Mouse (Mus musculus) A20 (cell line): Measurements from ENCODE around the gene Srsf3.
"Not testable (repeated sequence)": the region's sequence is repeated elsewhere in the genome, so short reads cannot be mapped to it uniquely, and the experiment has no call there.

Experiments
- DNase-seq: peaks from one replicate; pipeline ENCODE4 v3.0.0-alpha.2; 2011; ENCODE audit warnings: low read depth, low spot score

Gene Srsf3

DNA sequence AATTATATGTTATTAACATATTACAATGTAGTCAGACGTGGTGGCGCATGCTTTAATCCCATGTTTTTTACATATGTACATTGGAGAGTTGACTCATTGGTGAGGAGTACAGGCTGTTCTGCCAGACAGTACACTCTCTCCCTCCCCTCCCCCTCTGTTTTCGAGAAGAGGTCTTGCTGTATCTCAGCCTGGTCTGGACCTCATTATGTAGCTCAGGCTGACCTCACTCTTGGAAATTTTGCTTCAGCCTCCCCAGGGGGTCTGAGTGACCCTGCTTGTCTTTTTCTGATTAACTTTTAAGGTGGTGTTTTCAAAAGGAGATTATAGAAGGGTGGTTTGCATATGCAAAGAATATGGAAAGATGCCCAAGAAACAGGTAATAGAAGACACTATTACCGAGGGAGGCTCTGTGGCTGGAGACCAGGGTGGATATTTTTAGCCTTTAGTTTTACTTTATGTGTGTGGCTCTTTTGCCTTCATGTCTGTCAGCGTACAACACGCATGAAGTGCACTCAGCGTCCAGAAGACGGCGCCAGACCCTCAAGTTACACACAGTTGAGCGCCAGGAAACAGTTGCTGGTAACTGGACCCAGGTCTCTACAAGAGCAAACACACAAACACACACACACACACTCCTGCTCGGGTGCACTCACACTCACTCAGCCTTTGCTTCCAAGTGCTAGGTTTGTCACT is 14.0 kb upstream of the Srsf3 start:
- peak; percentile 88 for DNase-seq

DNA sequence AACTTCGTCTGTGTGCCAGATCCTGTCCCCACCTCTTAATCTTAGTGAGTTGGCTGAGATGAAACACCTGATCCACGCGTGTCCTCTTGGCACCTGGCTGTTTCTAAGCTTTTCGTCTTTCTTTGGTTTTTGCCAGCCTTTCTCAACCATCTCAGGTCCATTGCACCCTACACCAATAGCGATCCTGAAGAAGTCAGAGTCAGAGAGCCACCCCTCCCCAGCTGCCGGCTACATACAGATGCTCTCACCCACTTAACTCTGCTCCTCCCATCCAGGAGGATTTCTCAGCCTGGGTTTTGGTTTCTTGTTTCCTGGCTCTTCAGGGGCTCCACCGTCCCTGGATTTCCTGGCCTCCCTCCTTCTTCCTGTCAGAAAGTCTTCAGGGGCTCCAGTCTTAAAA is 13.0 kb upstream of the Srsf3 start:
- DNase-seq, result no peak

DNA sequence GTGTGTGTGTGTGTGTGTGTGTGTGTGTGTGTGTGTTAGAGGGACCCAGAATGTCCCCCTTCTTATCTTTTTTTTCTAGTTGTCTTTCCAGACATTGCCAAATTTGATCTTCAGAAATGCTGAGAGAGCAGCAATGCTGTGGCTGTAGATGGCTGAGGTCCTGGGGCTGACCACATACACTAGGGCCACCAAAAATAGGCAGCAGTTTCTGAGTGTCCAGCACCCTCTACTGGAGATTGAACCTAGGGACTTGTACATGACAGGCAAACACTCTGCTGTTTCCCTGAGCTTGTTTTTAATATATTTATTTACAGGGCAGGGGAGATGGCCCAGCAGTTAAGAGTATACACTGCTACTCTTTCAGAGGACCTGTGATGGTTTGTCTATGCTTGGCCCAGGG is 12.0 kb upstream of the Srsf3 start:
- DNase-seq, result no peak

DNA sequence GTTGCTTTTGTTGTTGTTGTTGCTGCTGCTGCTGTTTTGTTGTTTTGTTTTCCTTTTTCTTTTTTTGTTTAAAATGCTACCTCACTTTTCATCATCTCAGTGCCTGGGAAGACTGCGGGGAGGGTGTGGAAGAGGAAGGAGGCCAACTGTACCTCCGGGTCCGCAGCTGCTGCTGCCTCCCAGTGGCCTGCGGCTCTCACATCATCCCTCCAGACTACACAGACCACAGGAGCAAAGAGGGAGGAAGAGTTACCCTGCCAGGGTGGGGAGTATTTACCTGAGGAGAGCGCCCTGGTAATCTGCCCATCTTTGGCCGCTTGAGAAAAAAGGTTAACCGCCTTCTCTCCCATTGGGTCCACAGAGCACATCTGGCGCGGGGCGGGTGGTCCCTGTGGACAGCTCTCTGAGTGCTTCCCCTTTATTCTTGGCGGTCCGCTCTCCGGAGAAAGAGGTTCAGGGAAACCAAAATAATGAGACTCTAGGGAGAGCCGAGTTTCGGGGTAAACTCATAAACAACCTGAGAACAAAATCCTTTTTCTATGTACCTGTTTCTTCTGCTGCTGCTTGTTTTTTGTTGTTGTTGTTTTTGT is 10.1 kb upstream of the Srsf3 start:
- DNase-seq, result no peak

- DNase-seq, result no peak
Observed at GRCm38 (mm10) chr17:29023346-29023745, 9.1 kb upstream of the Srsf3 start.

- DNase-seq, result no peak
Observed at GRCm38 (mm10) chr17:29024047-29024892, 8.2 kb upstream of the Srsf3 start.

- DNase-seq, result no peak
Observed at GRCm38 (mm10) chr17:29024896-29025565, 7.4 kb upstream of the Srsf3 start.

GRCm38 (mm10) chr17:29026652-29027356 is 5.6 kb upstream of the Srsf3 start:
- no peak for DNase-seq

GRCm38 (mm10) chr17:29030321-29031034 is 1.9 kb upstream of the Srsf3 start:
- DNase-seq, result peak; percentile 46

DNA sequence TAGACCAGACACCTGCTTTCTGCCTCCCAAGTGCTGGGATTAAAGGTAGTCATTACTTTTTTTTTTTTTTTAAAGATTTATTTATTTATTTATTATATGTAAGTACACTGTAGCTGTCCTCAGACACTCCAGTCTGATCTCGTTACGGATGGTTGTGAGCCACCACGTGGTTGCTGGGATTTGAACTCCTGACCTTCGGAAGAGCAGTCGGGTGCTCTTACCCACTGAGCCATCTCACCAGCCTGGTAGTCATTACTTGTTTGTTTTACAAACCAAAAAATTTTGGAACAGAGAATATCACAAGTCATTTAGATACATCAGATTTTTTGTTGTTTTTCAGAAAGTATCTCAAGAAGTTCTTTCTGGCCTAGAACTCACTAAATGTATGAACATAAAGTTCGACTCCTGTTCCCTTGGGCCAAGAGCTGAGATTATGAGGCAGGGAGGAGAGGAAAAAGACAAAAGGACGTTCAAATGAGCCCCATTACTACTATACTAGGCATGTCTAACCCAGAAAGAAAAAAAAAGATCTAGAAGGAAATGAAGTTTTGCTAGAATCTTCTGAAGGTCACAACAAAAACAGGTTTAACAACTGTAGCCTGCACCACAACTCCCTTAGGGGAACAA is 1.2 kb upstream of the Srsf3 start:
- not testable (repeated sequence) for DNase-seq

- peak; percentile 86 for DNase-seq
Observed at GRCm38 (mm10) chr17:29031771-29032273, 606 bp upstream of the Srsf3 start.

DNA sequence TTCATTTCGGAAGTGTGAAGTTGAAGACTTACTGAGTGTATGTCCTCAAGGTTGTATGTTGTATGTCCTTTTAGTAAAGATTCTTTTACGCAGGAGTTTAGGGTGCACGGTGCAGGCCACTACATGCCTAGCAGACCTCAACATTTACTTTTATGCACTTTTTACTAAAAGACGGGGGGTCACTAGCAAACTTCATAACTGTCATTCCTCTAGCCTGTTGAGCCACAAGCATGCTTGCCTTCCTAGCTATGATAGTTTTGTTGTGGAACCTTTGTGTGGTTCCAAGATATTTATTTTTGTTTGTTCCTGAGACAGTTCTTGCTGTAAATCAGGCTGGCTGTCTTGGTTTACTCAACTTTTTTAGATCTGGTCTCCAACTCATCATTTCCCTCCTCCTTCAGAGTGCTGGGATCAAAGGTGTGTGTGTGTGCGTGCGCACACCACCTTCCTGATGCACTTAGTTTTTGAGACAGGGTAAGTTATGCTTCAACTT is 1.2 kb downstream of the Srsf3 start:
- DNase-seq, result peak; percentile 43

DNA sequence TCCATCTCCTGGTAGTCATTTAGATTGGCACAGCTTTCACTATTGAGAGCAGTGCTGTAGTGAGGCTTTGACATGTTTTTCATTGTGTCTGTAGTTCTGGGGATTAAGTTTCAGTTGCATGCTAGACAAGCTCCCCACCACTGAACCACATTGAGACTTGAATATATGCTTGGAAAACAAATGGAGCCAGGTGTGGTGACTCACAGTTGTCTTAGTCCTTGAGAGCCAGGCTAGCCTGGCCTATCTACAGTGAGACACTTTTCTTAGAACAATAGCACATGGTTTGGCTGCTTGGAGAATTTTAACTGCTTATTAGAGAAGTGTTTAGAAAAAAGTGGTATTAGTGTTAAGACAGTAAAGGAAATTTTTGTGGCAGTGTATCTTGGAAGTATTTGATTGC is 1.8 kb downstream of the Srsf3 start:
- no peak for DNase-seq

GRCm38 (mm10) chr17:29035506-29035905 is 3.1 kb downstream of the Srsf3 start:
- no peak for DNase-seq

- no peak for DNase-seq
Observed at GRCm38 (mm10) chr17:29039351-29039750, 6.9 kb downstream of the Srsf3 start.

- DNase-seq, result not testable (repeated sequence)
Observed at GRCm38 (mm10) chr17:29041632-29042031, 9.2 kb downstream of the Srsf3 start.

GRCm38 (mm10) chr17:29042569-29042968 is 10.1 kb downstream of the Srsf3 start:
- DNase-seq, result no peak

DNA sequence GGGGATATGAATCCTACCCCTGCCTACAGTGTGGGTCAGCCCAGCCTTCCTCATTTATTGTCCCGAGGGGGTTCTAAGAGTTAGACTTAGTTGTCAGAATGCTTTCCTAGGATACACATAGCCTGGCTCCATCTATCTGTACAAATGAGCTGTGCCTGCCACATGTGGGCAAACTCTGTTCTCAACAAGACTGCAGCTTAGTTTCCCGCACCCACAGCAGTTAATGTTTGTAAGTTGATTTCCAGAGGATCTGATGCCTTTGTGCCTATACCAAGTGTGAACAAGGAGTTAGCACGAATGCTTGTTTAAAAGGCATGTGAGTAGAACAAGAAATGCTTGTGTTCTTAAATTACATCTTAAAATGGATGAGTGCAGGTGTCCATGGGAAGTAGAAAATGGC is 11.2 kb downstream of the Srsf3 start:
- DNase-seq, result no peak

DNA sequence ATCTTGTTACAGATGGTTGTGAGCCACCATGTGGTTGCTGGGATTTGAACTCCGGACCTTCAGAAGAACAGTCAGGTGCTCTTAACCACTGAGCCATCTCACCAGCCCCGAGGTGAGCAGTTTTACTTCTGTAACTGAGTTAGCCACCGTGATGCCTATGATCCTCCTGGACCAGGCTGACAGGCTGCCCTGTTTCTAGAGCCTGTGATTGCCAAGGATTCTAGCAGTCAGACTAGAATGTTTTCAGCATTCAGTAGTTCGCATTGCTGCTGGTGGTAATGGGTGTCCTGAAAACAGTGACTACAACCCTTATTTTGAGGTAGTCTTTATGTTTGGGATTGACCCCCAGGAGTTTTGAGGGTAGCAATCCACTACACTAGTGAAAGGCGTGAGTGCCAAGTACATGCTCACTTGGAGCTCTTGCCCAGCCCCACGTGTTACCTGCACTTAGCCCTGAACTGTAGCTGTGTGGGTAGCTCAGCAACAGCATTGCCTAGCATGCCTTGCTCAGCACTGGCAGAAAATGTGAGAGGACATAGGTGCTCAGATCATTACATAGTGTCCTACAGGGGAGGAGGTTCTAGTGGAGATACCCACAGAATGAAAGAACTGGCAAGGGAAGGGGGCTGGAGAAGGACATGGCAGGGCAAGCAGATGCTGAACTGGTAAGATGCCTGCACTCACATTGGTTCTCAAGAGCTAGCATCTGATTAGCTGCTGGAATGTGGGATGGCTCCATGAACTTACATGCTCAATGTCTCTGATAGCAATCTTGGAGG is 11.9 kb downstream of the Srsf3 start:
- DNase-seq, result peak; percentile 34
